In the genomic region with DNA sequence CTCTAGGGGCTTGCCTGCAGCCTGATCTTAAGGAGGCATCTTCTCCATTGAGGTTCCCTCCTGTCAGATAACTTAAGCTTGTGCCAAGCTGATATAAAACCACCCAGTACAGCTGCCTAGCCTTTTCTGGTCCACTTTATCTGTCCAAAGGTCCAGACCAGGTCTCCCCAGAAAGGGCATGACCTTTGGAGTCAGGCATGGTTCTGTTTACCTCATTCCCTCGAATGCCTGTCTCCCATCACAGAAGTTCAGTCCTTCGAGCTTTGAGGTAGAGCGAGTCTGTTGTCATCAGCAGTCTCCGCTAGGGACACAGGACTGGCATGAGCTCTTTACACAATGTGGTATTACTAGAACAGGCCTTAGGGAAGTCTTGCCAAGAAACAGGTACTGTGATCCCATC, we compare ENCODE assay signal across 16 mouse cellular contexts. TPM values are rescaled to one million over a fixed set of nuclear protein-coding genes. Genes with fewer than 3 reads are reported as not detected.
"Had no signal": no experiment of that assay in that cellular context is flagged by ENCODE, and none has a peak within 500 bp of the region (broad histone marks: within the 10 kb centered on the region; RNA-seq: fewer than 3 reads in every experiment).

No protein-coding gene starts in this region.

- H3K9me3 ChIP-seq: neural tube, embryonic 15.5 days; stomach, embryonic 15.5 days had no signal

- H3K4me3 ChIP-seq: neural tube, embryonic 15.5 days; stomach, embryonic 15.5 days had no signal

- H3K27ac ChIP-seq: neural tube, embryonic 15.5 days; stomach, embryonic 15.5 days; stomach, postnatal 0 days had no signal

- H3K4me2 ChIP-seq: neural tube, embryonic 15.5 days; stomach, embryonic 15.5 days had no signal

- H3K4me1 ChIP-seq: stomach, embryonic 15.5 days had no signal

- H3K27me3 ChIP-seq: neural tube, embryonic 15.5 days; stomach, embryonic 15.5 days had no signal

- H3K9ac ChIP-seq: neural tube, embryonic 15.5 days; stomach, embryonic 15.5 days had no signal

- DNase-seq: retina, postnatal 1 day; right cerebral cortex, adult 18-20 months; right cerebral cortex, postnatal 14 days; right cerebral cortex, postnatal 25 days; right cerebral cortex, postnatal 4 days; spleen, adult 18-20 months; thymus, adult 18-20 months; thymus, adult 2 months; thymus, postnatal 14 days; thymus, postnatal 25 days; thymus, postnatal 36 days; thymus, postnatal 4 days had no signal

RNA-seq across cellular contexts. Expression of a gene that starts 41.2 kb away (rescaled TPM):
- total RNA-seq: neutrophil, adult 5-6 weeks had no signal
